Mouse (Mus musculus) liver, postnatal 0 days (tissue): ENCODE data around the gene Gm11127. TPM values are rescaled to one million over a fixed set of nuclear protein-coding genes. Genes with fewer than 3 reads are reported as not detected.
A peak's percentile ranks its signal among the peaks of the same experiment; 100 is the strongest.
"Not testable (repeated sequence)": the region's sequence is repeated elsewhere in the genome, so short reads cannot be mapped to it uniquely, and the experiment has no call there.

Experiments
- ATAC-seq: fragments of 200-750 bp; cut with Nextera tagmentation; 2 replicates; pipeline ENCODE4 v1.8.0; 2017; ENCODE audit warnings: mild to moderate bottlenecking, moderate library complexity
- DNase-seq: peaks from one replicate; pipeline ENCODE4 v3.0.0-alpha.2; 2016
- H3K27ac ChIP-seq: fragments of 300-500 bp; sonication (generic); 2 replicates; pipeline ENCODE4 v1.5.1; 2014; ENCODE audit warnings: antibody characterized with exemption, moderate library complexity, mild to moderate bottlenecking, low read depth
- H3K27me3 ChIP-seq: fragments of 300-500 bp; sonication (generic); 2 replicates; pipeline ENCODE4 v1.6.1; 2014; ENCODE audit warnings: low read length, control low read depth, mixed read lengths; ENCODE audit not compliant: insufficient read depth
- H3K36me3 ChIP-seq: fragments of 300-500 bp; sonication (generic); replicated peaks from 2 replicates; pipeline ENCODE4 v1.6.1; 2014; ENCODE audit warnings: mild to moderate bottlenecking, control low read depth, low read length, moderate library complexity, mixed read lengths; ENCODE audit not compliant: insufficient read depth
- H3K4me1 ChIP-seq: fragments of 300-500 bp; sonication (generic); 2 replicates; pipeline ENCODE4 v1.6.1; 2014; ENCODE audit warnings: antibody characterized with exemption, mild to moderate bottlenecking, control low read depth; ENCODE audit not compliant: insufficient read depth
- H3K4me2 ChIP-seq: fragments of 300-500 bp; sonication (generic); 2 replicates; pipeline ENCODE4 v1.6.1; 2014; ENCODE audit warnings: low read depth, mild to moderate bottlenecking, low read length, moderate library complexity, mixed read lengths
- H3K4me3 ChIP-seq: fragments of 300-500 bp; sonication (generic); 2 replicates; pipeline ENCODE4 v1.5.1; 2014; ENCODE audit warnings: low read depth, low read length
- H3K9ac ChIP-seq: fragments of 300-500 bp; sonication (generic); replicated peaks from 2 replicates; pipeline ENCODE4 v1.6.1; 2014; ENCODE audit warnings: mild to moderate bottlenecking, moderate library complexity
- H3K9me3 ChIP-seq: fragments of 300-500 bp; sonication (generic); 2 replicates; pipeline ENCODE4 v1.6.1; 2016; ENCODE audit warnings: mild to moderate bottlenecking, control low read depth, low read length, mixed read lengths
- CTCF ChIP-seq: sonication (generic); IDR thresholded peaks from 2 replicates; pipeline ENCODE4 v1.5.1; 2016; ENCODE audit warnings: antibody characterized with exemption, low read depth
- EP300 ChIP-seq: IDR thresholded peaks from 2 replicates; pipeline ENCODE4 v1.6.1; 2016; ENCODE audit warnings: antibody characterized with exemption, low read depth, mild to moderate bottlenecking
- WGBS: fragments of 180-500 bp; shearing (Covaris S2); extraction: QIAGEN DNeasy Blood & Tissue Kit; methylation state at CpG from one replicate; pipeline ENCODE4 v1.1.7; 2014; ENCODE audit not compliant: insufficient replicate concordance; 5-methylcytosine and 5-hydroxymethylcytosine counted together
- polyA plus RNA-seq: library from polyadenylated mRNA; unstranded; fragments of >200 nt; fragmentation: Nextera tagmentation; extraction: Ambion mirVana; gene quantifications from 2 replicates; pipeline ENCODE4 v1.2.1, GENCODE M21; 2015

The Gm11127 gene
- polyA plus RNA-seq, 1 experiment from 2014 or later = not detected

DNA sequence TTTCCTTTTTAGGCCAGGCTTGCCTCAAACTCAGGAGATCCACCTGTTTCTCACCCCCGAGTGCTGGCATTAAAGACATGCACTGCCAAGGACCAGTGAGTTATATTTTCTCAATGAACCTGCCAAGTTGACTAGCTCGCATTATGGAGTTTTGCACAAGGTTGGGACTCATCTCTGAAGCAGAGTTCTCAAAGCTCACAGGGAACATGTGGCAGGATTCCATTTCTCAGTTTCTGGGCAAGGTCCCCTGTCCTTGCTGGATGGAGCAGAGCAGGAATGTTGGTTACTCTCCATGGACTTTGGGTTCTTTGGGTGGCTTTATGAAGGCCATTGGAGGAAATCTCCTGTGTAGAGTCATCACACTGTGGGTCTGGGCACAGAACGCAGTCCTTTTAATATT lies 14.9 kb downstream of the Gm11127 start:
- TF ChIP-seq CTCF = no peak
- TF ChIP-seq EP300 = no peak
- Histone ChIP-seq H3K4me2 (peak overlapping the region; percentile 85), H3K27me3 (no peaks in the 10 kb centered on the region), H3K27ac (peak overlapping the region; percentile 74), H3K9me3 (no peaks in the 10 kb centered on the region), H3K9ac (peak overlapping the region; percentile 76), H3K4me1 (peaks cover 7% of the 10 kb centered on the region), H3K4me3 (peak overlapping the region; percentile 58), H3K36me3 (no peaks in the 10 kb centered on the region)
- 72% methylated on average over 3 of the region's 3 CpGs for WGBS
- DNase-seq = no peak
- no peak for ATAC-seq

- Histone ChIP-seq H3K27ac (peak within 1 kb of the TSS; percentile 74), H3K4me2 (peak within 1 kb of the TSS; percentile 85), H3K4me3 (peak within 1 kb of the TSS; percentile 58), H3K9ac (peak within 1 kb of the TSS; percentile 76)
- H3K9me3 ChIP-seq, H3K27me3 ChIP-seq, H3K36me3 ChIP-seq, H3K4me1 ChIP-seq: not testable (repeated sequence)
- ATAC-seq (peak; percentile 92), DNase-seq (peak; percentile 69)
- WGBS = under 1% methylated on average over 12 of the region's 12 CpGs
Observed at GRCm38 (mm10) chr17:36042610-36043169, 15.5 kb downstream of the Gm11127 start, which contains the start of the genes H2-T22 and Gm6034. Gene H2-T22 (minus strand): TSS chr17:36042747. Gene Gm6034 (plus strand): TSS chr17:36042961.

DNA sequence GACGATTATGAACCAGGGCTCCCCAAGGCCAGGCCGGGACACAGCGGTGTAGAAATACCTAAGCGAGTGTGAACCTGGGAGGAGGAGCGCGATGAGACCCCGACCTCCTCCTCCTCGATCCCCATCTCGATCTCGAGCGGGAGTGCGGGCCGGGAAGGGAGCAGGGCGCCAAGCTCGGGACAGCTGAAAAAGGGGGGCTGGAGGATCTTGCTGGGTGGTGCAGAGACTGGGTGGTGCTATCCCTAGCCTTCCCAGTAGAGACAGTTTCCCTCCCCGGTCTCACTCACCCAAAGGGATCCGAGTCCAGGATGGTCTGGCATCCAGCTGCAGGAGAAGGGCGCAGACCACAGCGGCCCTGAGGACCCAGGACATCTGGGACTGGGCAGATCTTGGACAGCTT lies 16.1 kb downstream of the Gm11127 start:
- not testable (repeated sequence) for H3K9me3 ChIP-seq, H3K4me1 ChIP-seq, H3K27me3 ChIP-seq, DNase-seq, H3K36me3 ChIP-seq
- H3K27ac ChIP-seq = peak overlapping the region; percentile 52
- H3K4me2 ChIP-seq = peak overlapping the region; percentile 85
- peak overlapping the region; percentile 58 for H3K4me3 ChIP-seq
- 2% methylated on average over 18 of the region's 19 CpGs for WGBS
- ATAC-seq = peak; percentile 66
- peak overlapping the region; percentile 60 for H3K9ac ChIP-seq

DNA sequence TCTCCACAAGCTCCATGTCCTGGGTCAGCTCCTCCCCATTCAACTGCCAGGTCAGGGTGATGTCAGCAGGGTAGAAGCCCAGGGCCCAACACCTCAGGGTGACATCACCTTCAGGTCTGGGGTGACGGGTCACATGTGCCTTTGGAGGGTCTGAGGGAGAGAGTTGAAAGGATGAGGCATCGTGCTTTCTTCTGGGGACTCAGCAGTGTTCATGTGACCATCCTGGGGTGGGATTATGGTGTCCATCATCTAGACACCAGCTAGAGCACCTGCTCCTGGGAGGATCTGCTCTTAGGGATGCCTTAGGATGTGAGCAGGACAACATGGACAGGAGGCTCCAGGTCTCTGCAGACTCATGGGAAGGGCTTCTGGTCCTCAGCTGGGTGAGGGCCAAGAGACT lies 17.6 kb downstream of the Gm11127 start:
- not testable (repeated sequence) for H3K9me3 ChIP-seq, H3K9ac ChIP-seq, H3K4me2 ChIP-seq, H3K36me3 ChIP-seq, ATAC-seq, DNase-seq, H3K27me3 ChIP-seq, H3K4me3 ChIP-seq, H3K27ac ChIP-seq, H3K4me1 ChIP-seq
- WGBS = 74% methylated on average over 2 of the region's 2 CpGs

- not testable (repeated sequence) for H3K4me1 ChIP-seq, H3K27me3 ChIP-seq, H3K36me3 ChIP-seq, ATAC-seq, H3K4me3 ChIP-seq, H3K4me2 ChIP-seq, H3K9me3 ChIP-seq, DNase-seq, H3K9ac ChIP-seq
- peak overlapping the region; percentile 78 for H3K27ac ChIP-seq
- 77% methylated on average over 13 of the region's 13 CpGs for WGBS
- peak; percentile 21; the same call in 1 of the 2 replicates for TF ChIP-seq CTCF
Observed at GRCm38 (mm10) chr17:36036126-36036525, 22.0 kb downstream of the Gm11127 start.

GRCm38 (mm10) chr17:36035010-36035638 lies 23.0 kb downstream of the Gm11127 start:
- H3K27ac ChIP-seq = peak overlapping the region; percentile 78
- WGBS = 31% methylated on average over 3 of the region's 3 CpGs

DNA sequence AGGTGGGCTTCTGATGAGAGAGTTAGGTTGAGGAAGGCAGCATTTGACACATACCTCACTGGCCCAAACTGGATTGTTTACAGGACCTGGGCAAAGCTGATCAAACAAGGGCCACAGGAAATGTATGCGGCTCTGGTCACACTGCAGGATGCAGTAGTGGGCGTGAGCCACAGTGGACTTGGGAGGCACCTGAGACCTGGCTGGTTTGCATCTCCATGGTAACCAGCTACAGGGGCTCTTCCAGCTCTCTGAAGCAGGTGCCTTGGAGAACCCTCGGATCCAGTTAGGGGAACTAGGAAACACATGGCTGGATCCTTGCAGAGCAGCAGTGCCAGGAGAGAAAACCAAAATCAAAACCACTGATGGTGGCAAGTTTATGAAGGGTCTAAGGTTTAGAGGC lies 23.6 kb downstream of the Gm11127 start:
- H3K4me3 ChIP-seq, H3K27me3 ChIP-seq, H3K9me3 ChIP-seq, DNase-seq, H3K36me3 ChIP-seq, H3K9ac ChIP-seq: not testable (repeated sequence)
- Histone ChIP-seq H3K4me1 (peaks cover 16% of the 10 kb centered on the region), H3K27ac (peak overlapping the region; percentile 78), H3K4me2 (0 out of 2 replicates have a peak overlapping the region, but pooled peaks have one; percentile 18)
- ATAC-seq = peak; percentile 46
- 60% methylated on average over 3 of the region's 3 CpGs for WGBS

More at GRCm38 (mm10) chr17:36035010-36035638, 23.0 kb downstream of the Gm11127 start:
- not testable (repeated sequence) for H3K36me3 ChIP-seq, H3K4me3 ChIP-seq, H3K27me3 ChIP-seq, H3K9me3 ChIP-seq, H3K9ac ChIP-seq, H3K4me2 ChIP-seq
- ATAC-seq = peak; percentile 83
- TF ChIP-seq CTCF = peak; percentile 76
- DNase-seq = peak; percentile 63
- peaks cover 14% of the 10 kb centered on the region for H3K4me1 ChIP-seq

GRCm38 (mm10) chr17:36032351-36032875 lies 25.8 kb downstream of the Gm11127 start, which contains the start of gene H2-T23:
Gene H2-T23 (minus strand): TSS chr17:36032855.
- Histone ChIP-seq H3K9ac (peak within 1 kb of the TSS; percentile 86), H3K4me3 (peak within 1 kb of the TSS; percentile 76), H3K4me2 (peak within 1 kb of the TSS; percentile 84), H3K27ac (peak within 1 kb of the TSS; percentile 84), H3K4me1 (peaks cover 16% of the 10 kb centered on the region)
- ATAC-seq (peak; percentile 53), DNase-seq (peak; percentile 76)
- under 1% methylated on average over 24 of the region's 25 CpGs for WGBS
- H3K36me3 ChIP-seq, H3K9me3 ChIP-seq, H3K27me3 ChIP-seq: not testable (repeated sequence)
